Mouse (Mus musculus): ENCODE measurements at regions not wholly inside any gene's neighbourhood (a gene's known extent, or its start where the extent isn't known, plus 50 kb on each side); places are given as distances from the start of the nearest gene placed in this dataset.
"Not testable (repeated sequence)": the region's sequence is repeated elsewhere in the genome, so short reads cannot be mapped to it uniquely, and the experiment has no call there.

GRCm38 (mm10) chr16:21100126-21100525 is 53.7 kb downstream of the Teddm3 start:
- TF ChIP-seq POLR2A (IDR thresholded peaks at IDR 0.05; ENCODE audit: control insufficient read depth, low read depth, low read length); CTCF (IDR thresholded peaks at IDR 0.05; ENCODE audit: control insufficient read depth, insufficient read depth, insufficient replicate concordance, low read depth, low read length): not testable (repeated sequence)
